Mouse (Mus musculus) G1E (cell line): Measurements from ENCODE around the gene Ggt6.

Experiments
- CTCF ChIP-seq: IDR thresholded peaks from 2 replicates; pipeline ENCODE4 v1.5.1; 2012; ENCODE audit warnings: low read depth, low read length, inconsistent platforms, mixed read lengths
- GATA1 ChIP-seq: IDR thresholded peaks from 2 replicates; pipeline ENCODE4 v1.6.1; 2012; ENCODE audit warnings: borderline replicate concordance, low read length, inconsistent platforms, mixed read lengths
- GATA2 ChIP-seq: IDR thresholded peaks from 2 replicates; pipeline ENCODE4 v1.6.1; 2012; ENCODE audit warnings: low read depth, low read length, inconsistent platforms, borderline replicate concordance
- POLR2AphosphoS5 ChIP-seq: IDR thresholded peaks from 2 replicates; pipeline ENCODE4 v1.6.1; 2012; ENCODE audit warnings: low read depth, low read length, inconsistent platforms; ENCODE audit not compliant: insufficient replicate concordance
- TAL1 ChIP-seq: conservative IDR thresholded peaks from 2 replicates; pipeline ENCODE4 v1.6.1; 2012; ENCODE audit warnings: low read depth, low read length, inconsistent platforms, mixed read lengths

- TF ChIP-seq TAL1 (no peak), CTCF (peak; percentile 57), GATA1 (no peak), GATA2 (no peak), POLR2AphosphoS5 (no peak)
Measured at GRCm38 (mm10) chr11:72446311-72447105, 11.2 kb downstream of the Ggt6 start.
